Mouse (Mus musculus) liver, embryonic 15.5 days (tissue): ENCODE results near the gene Xpc. TPM values are rescaled to one million over a fixed set of nuclear protein-coding genes. Genes with fewer than 3 reads are reported as not detected.

Source experiments
- ATAC-seq: fragments of 200-750 bp; cut with Nextera tagmentation; 2 replicates; pipeline ENCODE4 v1.8.0; 2017; ENCODE audit warnings: moderate number of reproducible peaks, mild to moderate bottlenecking, moderate library complexity; ENCODE audit not compliant: insufficient read depth
- H3K27ac ChIP-seq: fragments of 300-500 bp; sonication (generic); replicated peaks from 2 replicates; pipeline ENCODE4 v1.5.1; 2015; ENCODE audit warnings: mild to moderate bottlenecking, inconsistent platforms
- H3K27me3 ChIP-seq: fragments of 300-500 bp; sonication (generic); 2 replicates; pipeline ENCODE4 v1.6.1; 2015; ENCODE audit warnings: mild to moderate bottlenecking, inconsistent platforms
- H3K36me3 ChIP-seq: fragments of 300-500 bp; sonication (generic); replicated peaks from 2 replicates; pipeline ENCODE4 v1.6.1; 2015; ENCODE audit warnings: moderate library complexity, mild to moderate bottlenecking, inconsistent platforms
- H3K4me1 ChIP-seq: fragments of 300-500 bp; sonication (generic); replicated peaks from 2 replicates; pipeline ENCODE4 v1.6.1; 2015; ENCODE audit warnings: inconsistent platforms
- H3K4me2 ChIP-seq: fragments of 300-500 bp; sonication (generic); 2 replicates; pipeline ENCODE4 v1.6.1; 2015; ENCODE audit warnings: moderate library complexity, mild to moderate bottlenecking, inconsistent platforms
- H3K4me3 ChIP-seq: fragments of 300-500 bp; sonication (generic); replicated peaks from 2 replicates; pipeline ENCODE4 v1.5.1; 2015; ENCODE audit warnings: mild to moderate bottlenecking, inconsistent platforms
- H3K9ac ChIP-seq: fragments of 300-500 bp; sonication (generic); 2 replicates; pipeline ENCODE4 v1.6.1; 2015; ENCODE audit warnings: moderate library complexity, mild to moderate bottlenecking, inconsistent platforms
- H3K9me3 ChIP-seq: fragments of 300-500 bp; sonication (generic); replicated peaks from 2 replicates; pipeline ENCODE4 v1.6.1; 2016; ENCODE audit warnings: inconsistent platforms
- WGBS: fragments of 180-500 bp; shearing (Covaris S2); methylation state at CpG from one replicate; pipeline ENCODE4 v1.1.7; 2015; ENCODE audit warnings: mixed read lengths; ENCODE audit not compliant: insufficient replicate concordance; 5-methylcytosine and 5-hydroxymethylcytosine counted together
- polyA plus RNA-seq: library from polyadenylated mRNA; unstranded; fragments of >200 nt; fragmentation: Nextera tagmentation; extraction: Ambion mirVana; gene quantifications from 2 replicates; pipeline ENCODE4 v1.2.1, GENCODE M21; 2015

The Xpc gene
- polyA plus RNA-seq, 1 experiment from 2014 or later: 5.1 TPM

DNA sequence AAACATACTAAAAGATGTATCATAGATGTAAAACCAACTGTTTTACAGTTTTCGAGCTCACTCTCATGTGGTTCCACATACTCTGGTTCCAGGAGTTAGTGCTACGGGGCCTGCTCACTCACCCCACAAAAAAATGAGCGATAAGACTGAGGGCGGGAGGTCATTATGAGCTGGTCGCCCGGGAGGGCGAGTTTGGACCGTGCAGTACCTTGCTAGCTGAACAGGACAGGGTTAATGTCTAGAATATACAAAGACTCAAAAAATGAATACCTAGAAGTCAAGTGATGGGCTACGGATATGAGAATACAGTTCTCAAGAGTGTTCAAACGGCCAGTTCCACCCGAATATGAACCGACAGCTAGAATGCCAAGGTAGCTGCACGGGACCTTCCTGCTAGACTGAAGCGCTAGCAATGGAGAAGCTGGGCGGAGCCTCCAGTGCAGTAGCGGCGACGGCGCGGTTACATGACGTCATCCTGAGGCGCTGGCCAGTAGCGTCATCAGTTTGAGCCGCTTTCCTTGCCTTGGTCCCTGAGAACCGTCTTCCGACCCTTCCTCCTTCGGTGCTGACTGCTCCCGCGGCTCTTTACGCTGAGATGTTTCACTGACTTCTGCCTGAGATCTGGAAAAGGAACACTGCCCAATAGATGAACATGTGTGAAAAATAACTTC, 75.1 kb downstream of the Xpc start:
- no peaks in the 10 kb centered on the region for H3K36me3 ChIP-seq
- H3K27ac ChIP-seq: peak overlapping the region; percentile 64
- WGBS: 2% methylated on average over 30 of the region's 30 CpGs

More for the DNA sequence above, 75.1 kb downstream of the Xpc start:
- peaks cover 42% of the 10 kb centered on the region for H3K27me3 ChIP-seq
- H3K9me3 ChIP-seq: no peaks in the 10 kb centered on the region
- peak overlapping the region; percentile 80 for H3K4me2 ChIP-seq
- peak overlapping the region; percentile 65 for H3K4me3 ChIP-seq
- H3K4me1 ChIP-seq: peaks cover 10% of the 10 kb centered on the region
- peak overlapping the region; percentile 40 for H3K9ac ChIP-seq
- peak; percentile 86 for ATAC-seq

Other genes with a start within 250 kb of the Xpc start
- not detected in 2 replicates for gene Wnt7a, start 104.5 kb downstream of the Xpc start, polyA plus RNA-seq
- gene Chchd4, start 42.3 kb downstream of the Xpc start, polyA plus RNA-seq: 12.3 and 13.8 TPM in 2 replicates
- gene Tmem43, start 42.2 kb downstream of the Xpc start, polyA plus RNA-seq: 12.0 and 12.2 TPM in 2 replicates
- 94.8 and 106 TPM in 2 replicates for gene Lsm3, start within 50 bp of the Xpc start, polyA plus RNA-seq
- 19.5 and 20.1 TPM in 2 replicates for gene Slc6a6, start 168.2 kb upstream of the Xpc start, polyA plus RNA-seq